Mouse (Mus musculus) liver, embryonic 12.5 days (tissue): Measurements from ENCODE around the gene Rora. TPM values are rescaled to one million over a fixed set of nuclear protein-coding genes. Genes with fewer than 3 reads are reported as not detected.

Source experiments
- ATAC-seq: fragments of 200-750 bp; cut with Nextera tagmentation; 2 replicates; pipeline ENCODE4 v1.8.0; 2017; ENCODE audit warnings: moderate number of reproducible peaks, mild to moderate bottlenecking, moderate library complexity
- H3K27ac ChIP-seq: fragments of 300-500 bp; sonication (generic); 2 replicates; pipeline ENCODE4 v1.5.1; 2016; ENCODE audit warnings: mild to moderate bottlenecking
- H3K27me3 ChIP-seq: fragments of 300-500 bp; sonication (generic); replicated peaks from 2 replicates; pipeline ENCODE4 v1.6.1; 2016; ENCODE audit warnings: mild to moderate bottlenecking, moderate library complexity
- H3K36me3 ChIP-seq: fragments of 300-500 bp; sonication (generic); 2 replicates; pipeline ENCODE4 v1.6.1; 2016; ENCODE audit warnings: mild to moderate bottlenecking, moderate library complexity
- H3K4me1 ChIP-seq: fragments of 300-500 bp; sonication (generic); 2 replicates; pipeline ENCODE4 v1.6.1; 2016
- H3K4me2 ChIP-seq: fragments of 300-500 bp; sonication (generic); 2 replicates; pipeline ENCODE4 v1.6.1; 2016; ENCODE audit warnings: mild to moderate bottlenecking, moderate library complexity
- H3K4me3 ChIP-seq: fragments of 300-500 bp; sonication (generic); 2 replicates; pipeline ENCODE4 v1.5.1; 2016; ENCODE audit warnings: mild to moderate bottlenecking, moderate library complexity
- H3K9ac ChIP-seq: fragments of 300-500 bp; sonication (generic); 2 replicates; pipeline ENCODE4 v1.6.1; 2016; ENCODE audit warnings: mild to moderate bottlenecking, moderate library complexity
- H3K9me3 ChIP-seq: fragments of 300-500 bp; sonication (generic); replicated peaks from 2 replicates; pipeline ENCODE4 v1.6.1; 2016; ENCODE audit warnings: mild to moderate bottlenecking, moderate library complexity
- WGBS: fragments of 180-500 bp; shearing (Covaris S2); methylation state at CpG from one replicate; pipeline ENCODE4 v1.1.7; 2016; ENCODE audit not compliant: insufficient replicate concordance; 5-methylcytosine and 5-hydroxymethylcytosine counted together
- polyA plus RNA-seq: library from polyadenylated mRNA; unstranded; fragments of >200 nt; fragmentation: Nextera tagmentation; extraction: Ambion mirVana; gene quantifications from 2 replicates; pipeline ENCODE4 v1.2.1, GENCODE M21; 2016

Rora gene
- polyA plus RNA-seq, 1 experiment from 2014 or later = 2.4 TPM

GRCm38 (mm10) chr9:68799065-68799464 is 145.5 kb downstream of the Rora start:
- no peaks in the 10 kb centered on the region for H3K36me3 ChIP-seq
- no peak overlapping the region for H3K27ac ChIP-seq
- no peak overlapping the region for H3K4me3 ChIP-seq
- no peaks in the 10 kb centered on the region for H3K4me1 ChIP-seq
- H3K27me3 ChIP-seq = no peaks in the 10 kb centered on the region
- no peak for ATAC-seq
- H3K4me2 ChIP-seq = no peak overlapping the region
- H3K9me3 ChIP-seq = peaks cover 5% of the 10 kb centered on the region; the same call in 1 of the 2 replicates
- no peak overlapping the region for H3K9ac ChIP-seq
- WGBS = 77% methylated on average over 6 of the region's 6 CpGs

DNA sequence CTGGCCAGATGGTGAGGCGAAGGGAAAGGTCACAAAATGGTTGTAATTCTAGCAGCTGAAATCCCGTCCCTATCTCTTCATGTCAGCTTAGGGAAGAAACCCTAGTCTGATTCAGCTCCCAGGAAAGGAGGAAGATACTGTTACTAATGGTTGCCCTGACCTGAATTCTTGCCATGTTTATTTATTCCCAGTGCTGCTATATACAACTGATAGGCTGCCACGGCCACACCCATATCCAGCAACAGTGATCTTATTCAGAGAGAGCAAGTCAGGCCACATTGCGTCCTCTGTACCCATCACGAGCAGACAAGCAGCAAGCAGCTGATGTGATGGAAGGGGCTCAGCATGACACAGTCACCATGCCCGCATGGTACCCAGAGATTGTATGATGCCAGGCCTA is 150.6 kb downstream of the Rora start:
- H3K9ac ChIP-seq = no peak overlapping the region
- no peak for ATAC-seq
- 48% methylated on average over 6 of the region's 6 CpGs for WGBS
- H3K9me3 ChIP-seq = peaks cover 5% of the 10 kb centered on the region; the same call in 1 of the 2 replicates
- H3K4me1 ChIP-seq = 0 out of 2 replicates have a peak, but pooled peaks cover 4% of the 10 kb centered on the region
- no peaks in the 10 kb centered on the region for H3K36me3 ChIP-seq
- no peak overlapping the region for H3K4me3 ChIP-seq
- H3K27ac ChIP-seq = no peak overlapping the region
- H3K27me3 ChIP-seq = no peaks in the 10 kb centered on the region
- no peak overlapping the region for H3K4me2 ChIP-seq

DNA sequence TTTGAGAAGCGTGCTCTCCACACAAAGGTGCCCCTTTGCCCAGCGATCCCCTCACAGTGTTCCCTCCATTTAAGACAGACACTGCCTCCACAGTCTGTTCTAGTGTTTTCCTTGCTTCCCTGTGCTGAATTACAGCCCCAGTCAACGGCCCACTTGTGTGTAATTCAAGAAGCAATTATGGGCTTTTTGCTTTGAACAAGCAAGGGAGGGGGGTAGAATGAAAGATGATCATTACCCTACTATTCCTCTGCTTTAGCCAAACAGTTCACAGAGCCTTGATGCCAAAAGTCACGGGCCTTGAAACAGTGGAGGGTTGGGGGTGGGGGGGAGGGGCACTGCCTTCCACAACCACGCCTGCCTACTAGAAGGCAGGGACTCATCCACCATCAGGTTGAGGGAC is 152.2 kb downstream of the Rora start:
- Histone ChIP-seq H3K4me3 (no peak overlapping the region), H3K27ac (no peak overlapping the region), H3K4me2 (0 out of 2 replicates have a peak overlapping the region, but pooled peaks have one; percentile 5), H3K9me3 (peaks cover 5% of the 10 kb centered on the region; the same call in 1 of the 2 replicates), H3K9ac (no peak overlapping the region), H3K36me3 (no peaks in the 10 kb centered on the region), H3K4me1 (0 out of 2 replicates have a peak, but pooled peaks cover 4% of the 10 kb centered on the region), H3K27me3 (no peaks in the 10 kb centered on the region)
- no peak for ATAC-seq
- WGBS = 52% methylated on average over 5 of the region's 5 CpGs

DNA sequence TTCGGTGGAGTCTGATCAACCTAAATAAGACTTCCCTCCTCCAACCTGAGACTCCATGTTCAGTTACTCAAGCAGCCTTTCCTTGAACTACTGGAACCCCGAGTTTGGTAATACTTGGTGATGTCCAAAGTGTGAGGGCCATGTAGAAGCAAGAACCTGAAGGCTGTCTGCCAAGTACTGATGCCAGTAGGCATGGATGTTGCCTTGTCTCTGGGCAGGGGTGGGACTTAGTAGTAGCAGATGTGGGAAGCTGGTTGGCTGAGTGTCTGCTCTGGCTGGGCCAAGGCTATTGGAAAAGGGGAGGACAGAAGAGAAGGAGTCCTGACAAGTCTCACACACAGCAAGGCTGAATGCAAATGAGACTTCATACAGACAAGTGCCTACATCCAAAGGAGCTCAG is 154.1 kb downstream of the Rora start:
- H3K4me3 ChIP-seq = no peak overlapping the region
- H3K9ac ChIP-seq = no peak overlapping the region
- 0 out of 2 replicates have a peak, but pooled peaks cover 4% of the 10 kb centered on the region for H3K4me1 ChIP-seq
- H3K4me2 ChIP-seq = no peak overlapping the region
- no peak for ATAC-seq
- H3K27me3 ChIP-seq = no peaks in the 10 kb centered on the region
- no peak overlapping the region for H3K27ac ChIP-seq
- no peaks in the 10 kb centered on the region for H3K36me3 ChIP-seq
- no peaks in the 10 kb centered on the region for H3K9me3 ChIP-seq
- 61% methylated on average over 2 of the region's 2 CpGs for WGBS

- ATAC-seq = no peak
- WGBS = 69% methylated on average over 5 of the region's 5 CpGs
- no peak overlapping the region for H3K27ac ChIP-seq
- no peaks in the 10 kb centered on the region for H3K27me3 ChIP-seq
- H3K36me3 ChIP-seq = no peaks in the 10 kb centered on the region
- H3K4me3 ChIP-seq = no peak overlapping the region
- 0 out of 2 replicates have a peak, but pooled peaks cover 4% of the 10 kb centered on the region for H3K4me1 ChIP-seq
- H3K9ac ChIP-seq = no peak overlapping the region
- no peak overlapping the region for H3K4me2 ChIP-seq
- H3K9me3 ChIP-seq = no peaks in the 10 kb centered on the region
Measured at GRCm38 (mm10) chr9:68809536-68809935, 155.9 kb downstream of the Rora start.

- no peak for ATAC-seq
- no peaks in the 10 kb centered on the region for H3K36me3 ChIP-seq
- H3K27me3 ChIP-seq = no peaks in the 10 kb centered on the region
- H3K4me2 ChIP-seq = no peak overlapping the region
- H3K4me1 ChIP-seq = no peaks in the 10 kb centered on the region
- H3K9me3 ChIP-seq = no peaks in the 10 kb centered on the region
- 80% methylated on average over 1 of the region's 1 CpGs for WGBS
- no peak overlapping the region for H3K4me3 ChIP-seq
- H3K27ac ChIP-seq = no peak overlapping the region
- no peak overlapping the region for H3K9ac ChIP-seq
Measured at GRCm38 (mm10) chr9:68814723-68815122, 161.1 kb downstream of the Rora start.

GRCm38 (mm10) chr9:68815877-68816276 is 162.3 kb downstream of the Rora start:
- Histone ChIP-seq H3K4me2 (no peak overlapping the region), H3K9ac (no peak overlapping the region), H3K4me3 (no peak overlapping the region), H3K4me1 (no peaks in the 10 kb centered on the region), H3K27ac (no peak overlapping the region), H3K27me3 (no peaks in the 10 kb centered on the region), H3K36me3 (no peaks in the 10 kb centered on the region), H3K9me3 (no peaks in the 10 kb centered on the region)
- no peak for ATAC-seq
- 72% methylated on average over 9 of the region's 9 CpGs for WGBS

DNA sequence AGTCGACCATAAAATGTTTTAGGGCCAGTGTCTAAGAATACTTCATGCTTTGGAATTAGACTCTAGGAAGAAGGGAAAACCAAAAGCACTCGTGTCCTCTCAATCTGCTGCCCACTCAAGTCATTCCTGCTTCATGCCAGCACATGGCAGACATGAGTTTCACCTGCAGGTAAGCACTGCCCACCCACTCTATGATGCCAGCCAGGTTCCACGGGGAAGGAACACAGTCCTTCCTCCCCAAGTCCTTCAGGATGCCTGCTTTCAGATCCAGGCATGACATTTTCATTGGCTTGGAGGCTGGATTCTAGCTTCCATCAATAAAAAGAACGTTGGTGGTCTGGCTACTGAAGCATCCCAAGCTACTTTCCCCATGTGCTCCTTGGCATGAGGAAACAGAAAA is 166.4 kb downstream of the Rora start:
- Histone ChIP-seq H3K4me3 (no peak overlapping the region), H3K27ac (no peak overlapping the region), H3K27me3 (no peaks in the 10 kb centered on the region), H3K9me3 (no peaks in the 10 kb centered on the region), H3K36me3 (no peaks in the 10 kb centered on the region), H3K4me2 (no peak overlapping the region), H3K4me1 (no peaks in the 10 kb centered on the region), H3K9ac (no peak overlapping the region)
- no peak for ATAC-seq
- 44% methylated on average over 4 of the region's 4 CpGs for whole genome bisulfite sequencing

- Histone ChIP-seq H3K9me3 (no peaks in the 10 kb centered on the region), H3K36me3 (no peaks in the 10 kb centered on the region), H3K9ac (no peak overlapping the region), H3K27ac (no peak overlapping the region), H3K27me3 (no peaks in the 10 kb centered on the region), H3K4me3 (no peak overlapping the region), H3K4me1 (no peaks in the 10 kb centered on the region), H3K4me2 (no peak overlapping the region)
- ATAC-seq = no peak
Measured at GRCm38 (mm10) chr9:68820478-68820877, 166.9 kb downstream of the Rora start.

DNA sequence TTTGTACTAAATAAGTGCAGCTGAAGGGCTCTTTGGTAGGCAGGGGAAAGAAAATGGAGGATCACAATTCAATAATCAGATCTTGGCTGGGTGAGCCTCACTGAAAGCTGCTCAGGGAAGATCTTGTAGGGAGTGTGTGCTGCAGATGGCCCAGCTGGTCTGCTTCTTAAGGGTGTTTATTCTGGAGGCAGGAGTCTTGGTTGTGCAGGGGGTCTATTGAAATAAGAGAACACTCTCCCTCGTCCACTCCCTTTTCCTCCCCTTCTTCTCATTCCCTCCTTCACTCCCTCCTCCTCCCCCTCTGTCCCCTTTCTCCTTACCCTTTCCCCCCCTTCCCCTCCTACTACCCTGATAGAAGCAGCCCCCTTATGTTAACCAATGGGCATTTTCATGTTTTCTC is 167.8 kb downstream of the Rora start:
- H3K9me3 ChIP-seq = no peaks in the 10 kb centered on the region
- 62% methylated on average over 1 of the region's 1 CpGs for WGBS

GRCm38 (mm10) chr9:68823292-68823691 is 169.7 kb downstream of the Rora start:
- Histone ChIP-seq H3K4me3 (no peak overlapping the region), H3K9me3 (no peaks in the 10 kb centered on the region), H3K27me3 (no peaks in the 10 kb centered on the region), H3K27ac (no peak overlapping the region), H3K4me1 (no peaks in the 10 kb centered on the region), H3K36me3 (no peaks in the 10 kb centered on the region), H3K4me2 (no peak overlapping the region), H3K9ac (no peak overlapping the region)
- no peak for ATAC-seq
- 67% methylated on average over 5 of the region's 5 CpGs for WGBS

More for the DNA sequence above, 167.8 kb downstream of the Rora start:
- Histone ChIP-seq H3K27me3 (no peaks in the 10 kb centered on the region), H3K4me1 (no peaks in the 10 kb centered on the region), H3K27ac (no peak overlapping the region), H3K4me2 (no peak overlapping the region), H3K36me3 (no peaks in the 10 kb centered on the region), H3K4me3 (no peak overlapping the region), H3K9ac (no peak overlapping the region)
- ATAC-seq = no peak

- no peak overlapping the region; the same call in 1 of the 2 replicates for H3K27ac ChIP-seq
- no peaks in the 10 kb centered on the region for H3K36me3 ChIP-seq
- no peaks in the 10 kb centered on the region for H3K4me1 ChIP-seq
- H3K9me3 ChIP-seq = no peaks in the 10 kb centered on the region
- H3K9ac ChIP-seq = no peak overlapping the region
- no peak overlapping the region for H3K4me2 ChIP-seq
- H3K4me3 ChIP-seq = no peak overlapping the region
- no peaks in the 10 kb centered on the region for H3K27me3 ChIP-seq
- no peak for ATAC-seq
- 51% methylated on average over 4 of the region's 4 CpGs for WGBS
Measured at GRCm38 (mm10) chr9:68825107-68825506, 171.5 kb downstream of the Rora start.

GRCm38 (mm10) chr9:68825841-68826240 is 172.3 kb downstream of the Rora start:
- Histone ChIP-seq H3K9ac (no peak overlapping the region), H3K27ac (peak overlapping the region; percentile 39; the same call in 1 of the 2 replicates)

More at GRCm38 (mm10) chr9:68825841-68826240, 172.3 kb downstream of the Rora start:
- no peaks in the 10 kb centered on the region for H3K9me3 ChIP-seq
- H3K4me3 ChIP-seq = no peak overlapping the region
- peak; percentile 47; the same call in 1 of the 2 replicates for ATAC-seq
- WGBS = 68% methylated on average over 3 of the region's 3 CpGs
- no peak overlapping the region for H3K4me2 ChIP-seq
- no peaks in the 10 kb centered on the region for H3K36me3 ChIP-seq
- no peaks in the 10 kb centered on the region for H3K27me3 ChIP-seq
- H3K4me1 ChIP-seq = no peaks in the 10 kb centered on the region
